Mouse (Mus musculus) testis, postnatal 14 days (tissue): ENCODE results near the gene Gm17490.

Experiments
- DNase-seq: peaks from one replicate; pipeline ENCODE4 v3.0.0; 2021; ENCODE audit warnings: low spot score

Gene Gm17490

DNA sequence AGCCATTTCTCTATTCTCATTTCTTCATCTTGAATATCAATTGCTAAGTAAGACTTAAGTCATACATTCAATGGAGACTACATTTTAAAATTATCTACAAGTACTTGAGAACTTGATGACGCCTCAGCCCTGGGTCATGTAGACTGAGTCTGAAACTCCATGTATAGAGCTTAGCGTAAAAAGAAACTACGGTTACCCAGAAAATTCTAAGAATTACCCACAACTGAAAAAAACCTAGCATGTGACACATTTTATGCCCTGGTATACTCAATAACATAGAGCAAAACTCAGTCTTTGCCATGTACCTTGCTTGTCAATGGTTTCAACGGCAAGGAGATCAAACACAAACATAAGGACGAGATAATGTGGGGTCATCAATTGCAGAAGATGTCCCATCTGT, at the start of gene Gm17490:
Gene Gm17490, minus strand, starts transcription at position 375 of the 400 bp plus-strand sequence.
- DNase-seq, result no peak

- DNase-seq, result no peak
Measured at GRCm38 (mm10) chr2:11672144-11672543, 46.1 kb upstream of the Gm17490 start.

DNA sequence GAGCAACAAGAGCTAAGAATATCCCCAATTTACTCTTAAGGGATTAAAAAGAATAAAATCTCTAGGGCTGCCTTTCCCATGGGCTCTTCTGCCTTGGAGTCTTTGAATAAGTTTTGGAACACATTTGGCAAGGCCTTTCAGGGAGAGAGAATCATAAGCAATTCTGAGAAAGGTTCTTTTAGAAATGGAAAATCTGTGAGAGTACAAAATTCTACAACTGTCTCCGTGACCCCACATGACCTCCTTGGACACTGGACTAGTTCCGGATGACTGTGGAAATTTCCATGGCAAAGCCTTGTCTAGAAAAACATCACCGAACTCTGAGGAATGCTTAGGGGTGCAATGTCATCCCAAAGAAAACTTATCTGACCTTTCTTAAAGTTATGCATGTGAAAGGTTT, 39.3 kb upstream of the Gm17490 start:
- DNase-seq, result no peak

GRCm38 (mm10) chr2:11664806-11665205, 38.7 kb upstream of the Gm17490 start:
- DNase-seq, result no peak

DNA sequence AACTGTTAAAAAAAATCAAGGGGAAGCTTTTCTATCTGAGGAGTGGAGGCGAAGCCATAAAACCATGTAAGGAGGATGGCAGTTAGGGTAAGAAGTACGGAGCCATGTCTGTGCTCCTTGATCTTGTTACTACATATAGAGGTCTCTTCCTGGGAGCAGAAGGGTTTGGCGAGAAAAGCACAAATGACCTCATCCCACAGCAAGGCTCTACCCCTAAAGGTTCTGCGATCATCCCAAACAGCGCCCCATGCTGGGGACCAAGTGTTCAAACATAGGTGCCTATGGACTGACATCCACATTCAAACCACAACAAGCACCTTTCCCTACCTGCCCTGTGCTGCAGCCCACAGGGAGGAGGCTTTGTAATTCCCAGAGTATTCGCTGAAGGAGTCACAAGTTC, 38.3 kb upstream of the Gm17490 start:
- peak; percentile 38 for DNase-seq

DNA sequence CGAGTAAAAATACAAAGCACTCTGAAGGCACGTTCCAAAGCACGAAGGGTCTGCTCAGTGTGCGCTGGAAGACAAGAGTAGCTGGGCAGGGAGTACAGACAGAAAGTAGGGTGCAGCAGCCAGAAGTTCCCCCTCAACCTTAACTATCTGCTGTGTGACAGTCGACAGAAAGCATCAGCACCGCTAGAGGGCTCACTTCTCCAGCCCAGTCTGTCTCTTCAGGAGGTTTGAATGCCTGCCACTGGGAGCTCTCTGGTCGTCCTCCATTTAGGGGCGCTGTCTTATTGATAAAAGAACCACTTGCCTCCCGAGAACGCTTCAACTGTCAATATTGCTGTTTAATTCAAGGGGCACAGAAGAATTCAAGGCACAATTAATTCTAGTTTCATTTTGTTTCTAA, 37.9 kb upstream of the Gm17490 start:
- peak; percentile 78 for DNase-seq

- DNase-seq, result no peak
Measured at GRCm38 (mm10) chr2:11662907-11663230, 36.8 kb upstream of the Gm17490 start.

- no peak for DNase-seq
Measured at GRCm38 (mm10) chr2:11662143-11662906, 36.3 kb upstream of the Gm17490 start.

GRCm38 (mm10) chr2:11659263-11659662, 33.2 kb upstream of the Gm17490 start:
- no peak for DNase-seq

DNA sequence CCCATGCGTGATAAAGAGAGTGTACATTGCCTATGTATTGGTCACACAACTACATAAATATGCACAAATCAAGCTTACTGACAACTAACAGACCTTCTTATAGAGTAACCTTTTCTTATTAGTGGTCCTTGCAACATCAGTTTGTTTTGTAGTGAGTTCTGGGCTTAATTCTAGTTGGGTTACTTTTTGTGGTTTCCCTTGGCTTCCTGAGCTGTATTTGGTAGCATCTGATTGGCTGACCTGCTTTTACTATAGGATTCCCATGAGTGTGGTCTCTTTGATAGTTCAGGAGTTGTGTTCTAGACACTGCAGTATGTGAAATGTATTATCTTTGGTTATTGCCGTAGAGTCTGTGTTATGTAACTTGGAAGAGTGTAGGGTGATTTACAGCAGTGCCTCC, 31.5 kb upstream of the Gm17490 start:
- no peak for DNase-seq

DNA sequence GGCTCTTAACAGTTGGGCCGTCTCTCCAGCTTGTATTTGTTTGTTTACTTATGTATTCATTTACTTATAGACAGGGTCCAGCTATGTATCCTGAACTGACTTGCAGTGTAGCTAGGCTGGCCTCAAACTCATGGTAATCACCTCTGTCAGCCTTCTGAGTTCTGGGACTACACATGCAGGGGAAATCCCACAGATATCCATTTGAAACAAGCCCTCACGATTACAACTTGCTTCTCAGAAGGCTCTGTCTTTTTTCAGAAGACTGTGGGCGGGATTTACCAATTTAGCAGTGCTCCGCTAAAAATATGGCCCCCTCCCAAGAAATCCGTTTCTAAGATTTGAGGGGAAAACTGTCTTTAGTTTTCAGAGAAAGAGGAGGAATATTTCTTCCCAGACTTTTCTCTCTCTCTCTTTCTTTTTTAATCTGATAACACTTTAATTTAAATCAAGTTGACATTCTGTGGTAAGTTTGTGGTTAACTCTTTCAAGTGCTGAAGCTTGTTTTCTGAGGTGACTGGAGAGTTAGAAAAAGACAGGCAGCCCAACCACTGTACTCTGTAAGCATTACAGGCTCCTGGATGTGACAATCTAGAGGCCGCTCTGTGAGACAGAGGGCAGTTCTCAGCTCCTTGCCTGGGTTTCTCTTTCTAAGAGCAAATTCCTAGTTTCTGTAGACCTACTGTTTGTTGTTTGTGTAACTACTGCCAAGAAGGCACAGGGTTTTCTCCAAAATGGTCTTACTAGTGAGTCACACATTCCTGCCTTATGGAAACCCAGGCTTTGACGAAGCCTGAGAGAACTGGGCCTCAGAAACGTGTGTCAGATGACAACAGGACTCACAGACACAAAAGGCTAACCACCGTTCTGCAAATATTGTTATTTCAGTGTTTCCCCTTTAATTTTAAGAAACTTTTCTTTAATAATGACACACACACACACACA, 29.2 kb upstream of the Gm17490 start:
- no peak for DNase-seq

- no peak for DNase-seq
Measured at GRCm38 (mm10) chr2:11653780-11654179, 27.7 kb upstream of the Gm17490 start.

DNA sequence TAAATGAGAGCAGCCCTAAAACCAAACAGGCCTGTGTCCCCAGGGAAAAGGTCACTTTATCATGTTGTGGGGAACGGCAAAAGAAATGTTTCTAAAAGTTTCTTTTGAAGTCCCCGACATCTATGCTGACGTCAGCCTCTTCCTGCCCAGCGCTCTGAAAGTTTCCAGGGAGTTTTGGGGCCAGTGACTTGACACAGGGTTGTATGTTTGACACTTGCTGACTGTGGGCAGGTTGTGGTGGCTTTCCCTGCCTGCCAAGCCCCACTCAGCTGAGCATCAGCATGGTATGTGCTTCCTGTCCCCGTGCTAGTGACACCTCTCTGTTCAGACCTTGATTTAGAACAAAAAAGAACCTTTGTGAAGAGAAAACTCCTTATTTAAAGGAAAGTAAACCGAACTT, 27.3 kb upstream of the Gm17490 start:
- peak; percentile 24 for DNase-seq

DNA sequence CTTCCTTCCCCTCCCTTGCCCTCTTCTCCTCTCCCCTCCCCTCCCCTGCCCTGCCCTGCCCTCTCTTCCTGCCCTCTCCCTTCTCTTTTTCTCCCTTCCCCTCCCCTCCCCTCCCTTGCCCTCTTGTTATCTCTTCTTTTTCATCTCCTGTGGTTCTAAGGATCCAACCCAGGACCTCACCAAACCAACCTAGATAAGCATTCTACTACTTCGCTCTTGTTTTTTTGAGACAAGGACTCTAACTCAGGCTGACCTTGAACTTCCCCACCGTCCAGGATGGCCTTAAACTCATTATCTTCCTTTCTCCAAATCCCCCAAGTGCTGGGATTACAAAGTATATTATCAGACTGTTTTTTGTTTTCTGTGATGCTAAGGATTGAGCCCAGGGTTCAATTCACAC, 26.7 kb upstream of the Gm17490 start:
- DNase-seq, result no peak

DNA sequence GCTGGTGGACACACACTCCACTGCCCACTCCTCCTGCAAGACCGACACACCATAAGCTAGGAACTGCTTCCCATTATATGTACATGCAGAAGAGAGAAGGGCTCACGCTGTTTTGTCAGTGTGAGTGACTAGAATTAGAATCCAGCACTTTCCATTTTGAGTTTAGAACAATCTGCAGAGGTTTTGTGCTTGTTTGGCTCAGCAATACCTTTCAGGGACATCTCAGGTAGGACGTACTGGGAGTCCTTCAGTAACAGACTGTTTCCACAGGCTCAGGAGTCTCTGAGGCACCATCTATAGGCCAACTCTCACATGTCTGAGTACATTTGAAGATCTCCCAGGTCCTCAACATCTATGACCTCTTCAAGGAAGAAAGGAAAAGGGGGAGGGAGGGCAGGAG, 26.1 kb upstream of the Gm17490 start:
- DNase-seq, result no peak

GRCm38 (mm10) chr2:11651476-11651875, 25.4 kb upstream of the Gm17490 start:
- no peak for DNase-seq

- no peak for DNase-seq
Measured at GRCm38 (mm10) chr2:11645297-11645696, 19.2 kb upstream of the Gm17490 start.

GRCm38 (mm10) chr2:11644057-11644456, 18.0 kb upstream of the Gm17490 start:
- DNase-seq, result no peak

- DNase-seq, result no peak
Measured at GRCm38 (mm10) chr2:11642451-11642941, 16.4 kb upstream of the Gm17490 start, which contains the start of gene Il2ra. Gene Il2ra, plus strand, starts transcription at chr2:11642807.

DNA sequence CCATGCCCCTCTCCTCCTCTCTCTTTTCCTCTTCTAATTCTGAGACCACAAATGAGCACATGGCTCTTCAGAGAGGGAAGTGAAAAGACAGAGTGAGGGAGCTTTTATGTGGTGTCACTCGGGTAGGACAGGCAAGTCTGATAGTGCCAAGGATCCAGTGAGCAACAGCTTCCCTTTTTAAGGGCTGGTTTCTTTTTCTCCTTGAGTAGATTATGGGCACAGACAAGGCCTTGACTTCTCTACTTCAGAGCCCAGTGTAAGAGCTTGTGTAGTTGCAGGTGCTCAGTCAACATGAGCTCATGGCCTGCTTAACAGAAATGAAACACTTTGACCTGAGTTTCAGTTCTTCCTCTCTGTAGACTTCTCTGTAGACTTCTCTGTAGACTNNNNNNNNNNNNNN, 11.1 kb upstream of the Gm17490 start:
- DNase-seq, result no peak

- no peak for DNase-seq
Measured at GRCm38 (mm10) chr2:11636138-11636480, 10.0 kb upstream of the Gm17490 start.

GRCm38 (mm10) chr2:11635471-11636137, 9.5 kb upstream of the Gm17490 start:
- DNase-seq, result no peak

DNA sequence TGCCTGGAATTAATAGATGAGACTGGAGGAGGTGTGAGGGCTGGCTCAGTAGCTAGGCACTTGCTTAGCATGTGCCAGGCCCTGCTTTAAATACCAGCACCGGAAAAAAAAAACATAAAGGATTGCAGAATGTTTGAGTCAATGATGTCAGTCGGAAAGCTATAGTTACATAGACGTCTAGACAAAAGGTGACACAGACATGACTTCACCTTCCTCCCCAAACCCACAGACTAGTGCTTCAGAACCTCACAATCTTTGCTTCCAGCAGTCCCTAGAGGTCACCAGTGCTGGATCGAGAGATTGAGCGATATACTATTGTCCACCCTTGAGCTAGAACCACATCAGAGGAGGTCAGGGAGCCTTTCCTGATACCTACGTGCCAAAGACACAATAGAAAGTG, 9.0 kb upstream of the Gm17490 start:
- no peak for DNase-seq
